Comparison of ENCODE assay signal across 8 mouse cellular contexts in genomic region chr14:18893121-18893946, GRCm38 (mm10). TPM values are rescaled to one million over a fixed set of nuclear protein-coding genes. Genes with fewer than 3 reads are reported as not detected.
DNase-seq lines count a peak whose midpoint lies in the region; ATAC-seq and TF ChIP-seq lines count a peak whose summit lies in the region.

No protein-coding gene starts in this region.

- H3K9me3 ChIP-seq in heart, embryonic 12.5 days (replicated peaks), result no peaks in the 10 kb centered on the region
- H3K9me3 ChIP-seq in kidney, embryonic 16.5 days (ENCODE audit: low read length), result no peaks in the 10 kb centered on the region

- H3K27ac ChIP-seq in embryonic fibroblast, embryonic 13.5 days (ENCODE audit: insufficient read depth, low read length), result no peak overlapping the region
- peak overlapping the region; percentile 65 for H3K27ac ChIP-seq in heart, embryonic 12.5 days (ENCODE audit: poor library complexity, severe bottlenecking)
- H3K27ac ChIP-seq in kidney, embryonic 16.5 days (ENCODE audit: low read length), result peak overlapping the region; percentile 50; the same call in 1 of the 2 replicates

- H3K4me3 ChIP-seq in embryonic fibroblast, embryonic 13.5 days (ENCODE audit: insufficient read depth, low read length), result peak overlapping the region; percentile 99
- H3K4me3 ChIP-seq in heart, embryonic 12.5 days, result peak overlapping the region; percentile 73
- peak overlapping the region; percentile 75 for H3K4me3 ChIP-seq in kidney, embryonic 16.5 days (ENCODE audit: low read length)

- H3K36me3 ChIP-seq in heart, embryonic 12.5 days, result no peaks in the 10 kb centered on the region
- no peaks in the 10 kb centered on the region for H3K36me3 ChIP-seq in kidney, embryonic 16.5 days (ENCODE audit: insufficient read depth, low read length)

- no peaks in the 10 kb centered on the region for H3K4me1 ChIP-seq in embryonic fibroblast, embryonic 13.5 days (ENCODE audit: control insufficient read depth, insufficient read depth, low read length)
- H3K4me1 ChIP-seq in heart, embryonic 12.5 days (replicated peaks), result no peaks in the 10 kb centered on the region
- no peaks in the 10 kb centered on the region for H3K4me1 ChIP-seq in kidney, embryonic 16.5 days (ENCODE audit: insufficient read depth, low read length)

- H3K9ac ChIP-seq in heart, embryonic 12.5 days, result peak overlapping the region; percentile 81
- peak overlapping the region; percentile 84 for H3K9ac ChIP-seq in kidney, embryonic 16.5 days (replicated peaks; ENCODE audit: low read length)

- ATAC-seq in heart, embryonic 12.5 days (ENCODE audit: insufficient number of reproducible peaks, low FRiP score), result peak; percentile 90
- ATAC-seq in kidney, embryonic 16.5 days (ENCODE audit: low FRiP score, low TSS enrichment), result peak; percentile 96

- peak overlapping the region; percentile 92 for H3K4me2 ChIP-seq in heart, embryonic 12.5 days
- peak overlapping the region; percentile 73 for H3K4me2 ChIP-seq in kidney, embryonic 16.5 days (replicated peaks; ENCODE audit: low read depth, low read length)

- TF ChIP-seq POLR2A in embryonic fibroblast, embryonic 13.5 days (IDR thresholded peaks at IDR 0.05; ENCODE audit: low read depth, low read length), result no peak

- peak; percentile 91 for DNase-seq in 3134 (ENCODE audit: extremely low read depth, insufficient read length, low spot score)
- DNase-seq in brain, adult 2 months (ENCODE audit: low read depth, low spot score), result peak; percentile 96
- peak; percentile 84 for DNase-seq in liver
- peak; percentile 23 to 46 for DNase-seq in monocyte, adult 2 months (ENCODE audit: low read depth in 1 of 2, low spot score in 2 of 2)
- DNase-seq in spleen, postnatal 36 days (ENCODE audit: low spot score in 2 of 2), result peak; percentile 44 to 60

- 5% methylated on average over 111 of the region's 116 CpGs for WGBS in heart, embryonic 12.5 days
- whole genome bisulfite sequencing in kidney, embryonic 16.5 days, result under 1% methylated on average over 73 of the region's 116 CpGs

- no peaks in the 10 kb centered on the region for H3K27me3 ChIP-seq in heart, embryonic 12.5 days (replicated peaks)
- H3K27me3 ChIP-seq in kidney, embryonic 16.5 days (ENCODE audit: insufficient read depth, low read length), result no peaks in the 10 kb centered on the region

- no peak for TF ChIP-seq CTCF in embryonic fibroblast, embryonic 13.5 days (IDR thresholded peaks at IDR 0.05; ENCODE audit: borderline replicate concordance, insufficient read depth, low read length)

RNA-seq across cellular contexts. Expression of gene Ube2e2, which starts 0.7 kb away (rescaled TPM):
- polyA plus RNA-seq in embryonic fibroblast, embryonic 13.5 days (2011; ENCODE audit: insufficient read length, low read depth, missing spikeins), result 32.9 and 48.1 TPM in 2 replicates
- polyA plus RNA-seq in heart, embryonic 12.5 days (2016; fragmentation: Nextera tagmentation; extraction: Ambion mirVana), result 42.9 and 45.4 TPM in 2 replicates
- polyA plus RNA-seq in kidney, embryonic 16.5 days (2015; fragmentation: Nextera tagmentation; extraction: Ambion mirVana), result 42.2 and 52.5 TPM in 2 replicates

Comparison
In these comparisons a context has a peak if more than half of its experiments do, and no peak if none do; other contexts are left out.
1. DNase-seq: peak in every context shown above with its lines; median percentile 96 in brain, adult 2 months; 91 in 3134; 84 in liver; 52 in spleen, postnatal 36 days; 34 in monocyte, adult 2 months.